Mouse (Mus musculus) heart, postnatal 4 days (tissue): ENCODE data around the gene Igsf21. TPM values are rescaled to one million over a fixed set of nuclear protein-coding genes. Genes with fewer than 3 reads are reported as not detected.

Source experiments
- DNase-seq: peaks from one replicate; pipeline ENCODE4 v3.0.0; 2021
- total RNA-seq, 2 experiments: library from RNA; stranded (reverse); gene quantifications; 2 replicates each; pipeline ENCODE4 v1.2.3; 2021

Igsf21 gene
- total RNA-seq, 2 experiments from 2014 or later: 0.14 to 0.20 TPM

DNA sequence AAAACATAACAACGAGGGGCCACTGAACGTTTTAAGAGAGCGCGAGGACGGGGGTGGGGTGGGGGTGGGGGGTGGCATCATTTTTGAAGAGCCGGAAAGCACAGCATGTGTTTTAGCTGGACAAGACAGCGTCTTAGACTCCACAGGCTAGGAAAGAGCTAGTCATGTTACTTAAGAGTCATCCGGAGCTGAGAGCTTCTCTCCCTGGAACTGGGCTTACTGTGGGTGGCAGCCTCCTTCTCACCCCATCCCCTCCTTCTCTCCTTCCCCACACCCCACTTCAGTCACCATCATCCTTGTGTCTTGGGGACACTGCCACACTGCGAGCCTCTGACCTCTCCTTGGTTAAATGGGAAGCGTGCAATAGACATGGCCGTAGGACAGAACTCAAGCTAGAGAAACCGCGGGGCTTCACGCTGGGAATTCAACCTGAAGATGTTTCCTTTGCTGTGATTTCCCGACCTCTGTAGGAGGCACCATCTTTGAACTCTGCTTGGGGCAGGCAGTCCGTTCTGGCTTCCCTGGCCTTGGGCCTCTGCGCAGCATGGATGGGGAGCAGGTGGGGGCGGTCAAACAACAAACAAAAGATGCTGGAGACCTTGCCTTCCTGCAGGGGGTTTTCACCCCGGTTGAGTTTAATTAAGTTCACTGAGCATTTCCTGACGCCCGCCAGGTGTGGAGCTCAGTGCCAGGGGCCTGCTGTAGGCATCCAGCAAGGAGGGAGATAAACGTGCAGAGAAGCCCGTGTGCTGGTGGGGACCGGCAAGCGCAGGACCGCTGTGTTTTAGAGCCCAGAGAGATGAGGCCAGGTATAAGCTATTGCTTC lies 207.8 kb downstream of the Igsf21 start:
- no peak for DNase-seq

DNA sequence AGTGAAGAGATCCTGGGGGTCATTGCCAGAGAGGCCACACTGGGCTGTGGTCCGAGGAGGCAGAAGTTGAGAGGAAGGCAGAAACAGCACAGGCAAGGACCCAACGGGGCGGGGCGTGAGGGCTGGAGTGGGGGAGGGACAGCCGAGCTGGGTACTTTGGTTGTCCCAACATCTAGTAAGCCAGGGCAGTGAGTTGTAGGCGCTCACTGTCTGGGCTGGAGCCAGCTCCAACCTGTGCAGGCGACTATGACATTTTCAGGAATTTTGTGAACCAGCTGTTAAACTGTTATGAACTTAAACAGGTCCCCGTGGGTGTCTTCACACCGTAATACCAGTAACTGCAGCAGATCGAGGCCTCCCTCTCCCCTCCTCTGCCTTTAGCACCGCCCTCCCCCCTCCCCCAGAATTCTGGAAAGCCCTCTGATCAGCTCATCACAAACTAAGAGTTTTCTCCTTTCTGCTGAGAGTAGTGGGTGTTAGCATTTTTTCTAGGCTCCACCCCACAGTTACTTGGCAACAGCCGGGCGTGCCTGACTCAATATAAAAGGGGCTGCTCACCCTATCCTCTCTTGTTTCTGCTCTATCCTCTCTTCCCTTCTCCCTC lies 208.7 kb downstream of the Igsf21 start:
- DNase-seq: peak; percentile 27

DNA sequence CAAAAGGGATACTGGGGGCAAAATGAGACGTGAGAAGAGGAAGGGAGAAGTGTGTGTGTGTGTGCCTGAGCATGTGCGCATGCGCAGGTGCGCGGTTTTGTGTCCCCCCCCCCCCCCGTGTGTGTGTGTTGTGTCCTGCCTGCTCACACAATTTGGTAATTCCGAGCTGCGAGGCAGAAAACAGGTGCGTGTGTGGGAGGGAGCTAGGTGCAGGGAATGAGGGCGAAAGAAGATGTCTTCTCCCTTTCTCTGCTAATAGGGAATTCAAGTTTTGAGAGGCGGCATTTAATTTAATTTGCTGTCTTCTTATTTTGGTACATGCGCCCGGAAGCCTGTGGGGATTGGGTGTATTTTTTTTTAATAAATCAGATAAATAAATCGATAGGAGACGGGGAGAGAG lies 211.4 kb downstream of the Igsf21 start:
- no peak for DNase-seq

DNA sequence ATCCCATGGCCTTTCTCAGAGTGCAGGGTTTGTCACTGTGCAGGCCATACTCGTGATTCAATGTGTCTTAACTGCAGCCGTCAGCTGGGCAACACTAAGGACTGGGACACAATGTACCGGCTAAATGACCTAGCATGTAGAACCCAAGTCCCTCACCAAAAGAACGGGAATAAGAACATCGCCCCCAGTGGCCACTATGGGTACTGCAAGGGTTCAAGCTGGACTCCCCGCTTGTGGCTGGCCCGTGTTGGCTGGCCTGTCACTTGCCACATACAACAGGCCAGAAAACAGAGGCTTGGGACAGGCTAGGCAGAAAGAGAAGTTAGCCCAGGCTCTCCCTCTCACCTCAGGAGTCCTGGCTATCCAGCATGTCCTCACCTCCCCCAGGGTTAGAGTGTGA lies 213.2 kb downstream of the Igsf21 start:
- peak; percentile 53 for DNase-seq

DNA sequence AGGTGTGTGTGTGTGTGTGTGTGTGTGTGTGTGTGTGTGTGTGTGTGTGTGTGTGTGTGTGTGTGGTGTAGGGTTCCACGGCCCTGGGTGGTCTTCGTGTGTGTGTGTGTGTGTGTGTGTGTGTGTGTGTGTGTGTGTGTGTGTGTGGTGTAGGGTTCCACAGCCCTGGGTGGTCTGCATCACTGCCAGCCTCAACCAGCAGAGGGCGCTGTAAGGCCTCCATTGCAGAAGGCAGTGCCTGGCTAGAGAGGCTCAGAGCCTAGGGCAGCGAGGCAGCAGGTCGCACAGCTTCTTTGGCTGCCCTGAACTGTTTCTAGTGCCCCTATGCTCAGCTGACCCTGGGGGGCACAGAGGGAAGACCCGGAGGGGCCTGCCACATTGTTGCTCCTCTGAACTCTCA lies 216.2 kb downstream of the Igsf21 start:
- DNase-seq: peak; percentile 56

DNA sequence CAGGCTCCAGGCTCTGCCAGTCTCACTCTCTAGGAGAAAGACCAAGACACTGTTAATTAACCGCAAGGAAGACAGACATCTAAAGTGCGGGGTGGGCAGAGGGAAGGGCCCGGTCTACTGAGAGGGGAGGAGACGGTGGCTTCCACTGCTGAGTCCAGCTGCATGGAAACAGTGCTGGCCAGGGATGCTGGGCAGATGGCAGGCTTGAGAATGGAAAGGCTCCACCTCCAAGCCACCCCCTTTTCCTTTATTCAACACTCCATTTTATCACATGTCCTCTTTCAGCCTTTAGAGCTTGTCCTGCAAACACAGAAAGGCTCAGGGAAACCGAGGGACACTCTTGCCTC lies 216.6 kb downstream of the Igsf21 start:
- DNase-seq: no peak

DNA sequence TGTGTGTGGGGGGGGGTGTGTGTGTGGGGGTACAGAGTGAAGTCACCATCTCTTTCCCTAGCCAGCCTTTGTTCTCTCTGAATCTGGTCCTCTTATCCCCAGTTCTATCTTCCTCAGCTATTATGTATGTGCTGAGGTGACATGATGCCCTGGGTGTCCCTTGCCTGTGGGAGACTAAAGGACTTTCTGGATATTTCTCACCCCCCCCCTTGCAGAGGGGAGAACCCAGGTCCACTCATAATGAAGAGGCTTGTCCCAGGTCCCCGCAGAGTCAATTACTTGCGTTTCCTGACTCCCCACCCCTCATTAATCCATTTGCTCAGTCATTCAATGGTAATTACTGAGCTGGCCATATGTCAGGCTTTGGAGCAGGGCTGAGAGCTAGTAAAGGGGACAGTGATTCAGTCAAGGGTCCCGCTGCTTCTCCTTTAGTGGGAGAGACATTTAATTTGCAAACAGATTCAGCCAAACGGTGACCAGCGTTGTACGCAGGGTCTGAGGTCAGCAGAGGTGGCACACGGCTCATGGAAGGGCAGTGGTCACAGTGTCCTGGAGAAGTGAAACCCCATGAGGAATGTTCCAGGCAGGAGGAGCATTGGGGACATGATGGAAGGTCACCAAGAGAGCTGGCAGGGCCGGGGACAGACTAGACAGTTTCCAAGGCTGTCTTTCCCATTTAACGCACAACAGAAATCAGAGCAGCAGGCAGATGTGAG lies 217.1 kb downstream of the Igsf21 start:
- no peak for DNase-seq

DNA sequence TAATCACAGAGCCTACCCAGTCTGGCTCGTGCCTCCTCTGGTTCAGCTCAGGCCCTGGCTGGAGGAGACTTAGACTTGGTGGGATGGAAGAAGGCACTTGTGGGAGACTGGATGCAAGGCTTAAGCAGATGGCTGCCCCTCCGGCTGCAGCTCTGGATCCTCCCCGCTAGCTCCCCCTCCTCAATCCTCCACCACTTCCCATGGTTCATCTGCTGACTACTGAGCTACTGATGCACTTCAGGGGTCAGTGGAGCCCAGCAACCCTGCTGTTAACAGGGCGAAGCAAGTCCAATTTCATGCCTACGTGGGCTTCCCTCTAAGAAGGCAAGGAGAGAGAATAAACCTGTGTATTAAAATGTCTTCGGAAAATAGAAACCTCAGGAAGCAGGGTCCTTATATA lies 222.8 kb downstream of the Igsf21 start:
- DNase-seq: no peak

DNA sequence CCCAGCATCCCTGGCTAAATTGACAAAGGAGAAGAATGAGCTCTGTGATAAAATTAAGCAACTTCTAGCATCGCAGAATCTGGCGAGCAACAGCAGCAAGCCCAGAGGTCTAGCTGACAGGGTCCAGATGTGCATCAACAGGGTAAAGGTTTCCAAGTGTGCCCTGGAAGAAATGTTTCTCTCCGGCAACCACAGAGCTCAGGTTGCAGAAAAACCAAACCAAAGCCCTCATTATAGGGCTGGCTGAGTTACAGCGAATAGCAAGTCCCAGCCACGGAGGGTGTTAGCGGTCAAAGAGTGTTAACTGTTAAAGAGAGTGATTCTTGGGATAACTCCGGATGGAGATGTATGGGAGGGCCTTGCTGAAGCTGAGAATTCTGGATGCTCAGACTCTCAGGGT lies 230.7 kb downstream of the Igsf21 start:
- no peak for DNase-seq

DNA sequence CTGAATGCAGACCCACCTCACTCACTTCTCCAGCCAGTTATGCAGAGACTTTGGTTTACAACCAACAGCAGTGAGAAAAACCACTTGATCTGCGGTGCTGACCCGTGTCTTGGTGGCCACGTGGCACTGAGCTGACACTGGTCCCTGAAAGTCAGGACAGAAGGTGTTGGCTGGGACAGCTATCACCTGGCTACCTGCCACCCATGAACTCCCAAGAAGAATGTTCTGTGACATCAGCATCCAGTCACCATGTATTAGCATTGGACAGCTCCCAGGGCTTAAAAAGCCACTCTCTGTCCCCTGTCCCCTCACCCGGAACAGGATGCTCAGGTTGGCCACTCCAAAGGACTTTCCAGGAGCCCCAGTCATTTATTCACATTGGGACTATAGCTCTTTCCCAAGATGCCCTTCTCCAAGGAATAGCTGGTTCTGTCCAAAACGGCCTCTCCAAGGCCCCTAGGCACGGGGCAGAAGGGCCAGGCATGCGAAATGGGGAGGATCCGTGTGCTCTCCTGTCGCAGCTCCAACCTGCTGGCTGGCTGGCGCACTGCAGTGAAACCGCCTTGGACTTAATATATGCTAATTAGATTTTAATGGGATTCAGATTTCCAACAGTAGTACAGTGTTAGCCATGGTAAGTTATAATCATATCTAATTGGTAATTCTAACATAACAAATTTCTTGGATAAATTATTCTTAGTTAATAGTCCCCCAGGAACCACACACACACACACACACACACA lies 235.7 kb downstream of the Igsf21 start:
- no peak for DNase-seq

DNA sequence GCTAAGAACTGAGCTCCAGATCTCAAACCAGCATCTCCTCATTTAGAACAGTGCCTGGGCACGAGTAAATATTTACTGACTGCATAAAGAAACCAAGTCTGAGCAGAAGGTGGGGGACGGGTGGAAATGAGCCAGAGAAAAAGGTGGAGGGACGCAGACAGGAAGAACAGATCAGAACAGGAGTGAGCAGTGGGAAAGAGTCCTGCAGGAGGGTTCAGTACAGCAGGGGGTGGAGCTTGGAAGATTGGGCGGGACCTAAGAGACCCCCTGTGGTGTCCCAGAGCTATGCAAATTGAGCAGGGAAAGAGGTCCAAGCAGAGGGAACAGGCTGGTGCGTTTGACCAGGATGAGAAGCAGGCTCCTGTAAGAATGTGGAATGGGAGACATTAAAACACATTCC lies 241.7 kb downstream of the Igsf21 start:
- no peak for DNase-seq

DNA sequence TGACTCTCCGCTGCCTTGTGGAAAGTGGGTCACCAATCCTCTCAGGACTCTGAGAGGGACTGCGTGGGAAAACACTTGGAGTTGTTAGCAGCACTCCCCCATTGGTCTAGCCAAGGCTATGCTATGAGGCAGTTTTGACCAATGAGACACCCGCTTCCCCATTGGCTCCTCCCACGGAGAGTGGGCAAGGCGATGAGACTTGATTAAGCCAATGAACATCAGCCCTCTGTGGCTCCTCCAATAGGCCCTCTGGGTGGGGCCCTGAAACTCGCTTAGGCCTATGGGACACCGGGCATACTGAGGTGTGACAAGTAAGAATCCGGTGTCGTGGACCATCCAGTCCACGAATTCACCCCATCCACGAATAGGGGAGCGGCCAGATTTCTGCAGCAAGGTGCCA lies 242.4 kb downstream of the Igsf21 start:
- no peak for DNase-seq

DNA sequence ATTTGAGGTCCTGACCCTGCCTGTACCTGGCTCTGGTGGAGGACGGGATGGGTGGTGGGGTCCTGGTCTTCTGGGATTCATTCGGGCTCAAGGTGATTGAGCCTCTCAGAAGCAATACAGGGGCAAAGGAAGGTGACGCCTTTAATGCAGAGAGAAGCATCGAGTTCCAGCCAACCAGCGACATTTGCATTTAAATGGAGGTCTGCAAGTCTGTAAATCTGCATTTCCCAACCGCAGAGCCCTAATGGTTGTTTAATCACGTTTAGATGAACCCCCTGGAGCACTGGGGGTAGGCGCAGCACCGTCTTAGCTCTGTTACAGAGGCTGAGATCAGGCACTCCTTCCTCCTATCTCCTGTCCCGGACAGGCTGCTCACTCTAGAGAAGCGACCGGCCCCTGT lies 244.5 kb downstream of the Igsf21 start:
- DNase-seq: no peak

DNA sequence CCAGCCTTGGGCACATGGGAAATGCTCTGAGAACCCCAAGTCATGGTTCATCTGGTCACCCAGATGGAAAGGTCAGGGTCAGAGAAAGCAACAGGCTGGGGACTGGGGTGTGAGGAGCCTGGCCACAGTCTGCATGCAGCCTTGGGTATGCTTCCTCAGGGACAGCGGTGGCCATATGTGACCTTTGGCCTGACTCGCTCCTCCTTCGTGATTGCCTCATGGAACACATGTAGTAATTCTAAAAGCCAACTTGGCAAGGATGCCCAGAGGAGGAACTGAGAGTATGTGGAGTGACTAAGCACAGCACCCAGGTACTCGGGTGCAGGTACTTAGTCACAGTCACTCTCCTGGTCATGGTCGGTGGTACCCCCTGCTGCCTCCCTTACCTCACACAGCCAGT lies 245.7 kb downstream of the Igsf21 start:
- no peak for DNase-seq

DNA sequence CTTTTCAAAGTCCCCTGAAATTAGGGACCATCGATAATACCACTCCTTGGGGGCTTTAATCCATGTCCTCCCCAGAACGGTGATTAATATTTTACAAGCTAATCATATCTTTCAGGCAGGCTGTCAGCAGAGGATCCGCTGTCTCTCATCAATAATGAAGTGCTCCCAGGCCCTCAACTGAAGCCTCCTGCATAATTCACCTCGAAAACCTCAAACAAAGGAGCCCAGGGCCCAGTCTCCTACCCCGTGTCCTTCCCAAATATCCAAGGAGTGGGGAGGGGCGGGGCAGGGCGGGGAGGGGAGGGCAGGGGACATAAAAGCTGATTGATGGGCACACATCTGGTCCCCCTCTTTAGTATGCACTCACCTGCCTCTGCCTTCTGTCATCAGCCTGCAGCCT lies 247.6 kb downstream of the Igsf21 start:
- no peak for DNase-seq

DNA sequence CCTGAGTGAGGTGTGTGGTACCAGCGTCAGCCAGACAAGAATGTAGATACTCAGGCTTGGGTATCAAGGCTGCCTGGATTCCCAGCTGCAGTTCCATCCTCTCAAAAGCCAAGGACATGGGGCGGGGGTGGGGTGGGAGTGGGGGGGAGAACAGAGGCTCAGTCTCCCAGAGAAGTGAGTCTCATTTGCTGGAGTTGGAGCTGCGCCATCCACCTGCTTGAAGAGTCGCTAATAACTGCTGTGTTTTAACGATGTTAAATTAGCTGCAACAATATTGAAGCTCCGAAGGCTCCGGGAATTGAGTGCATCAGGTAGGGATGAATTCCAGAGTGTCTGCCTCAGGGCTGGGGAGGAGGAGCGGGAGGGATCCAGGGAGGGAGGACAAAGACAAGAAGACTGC lies 250.9 kb downstream of the Igsf21 start:
- DNase-seq: no peak

DNA sequence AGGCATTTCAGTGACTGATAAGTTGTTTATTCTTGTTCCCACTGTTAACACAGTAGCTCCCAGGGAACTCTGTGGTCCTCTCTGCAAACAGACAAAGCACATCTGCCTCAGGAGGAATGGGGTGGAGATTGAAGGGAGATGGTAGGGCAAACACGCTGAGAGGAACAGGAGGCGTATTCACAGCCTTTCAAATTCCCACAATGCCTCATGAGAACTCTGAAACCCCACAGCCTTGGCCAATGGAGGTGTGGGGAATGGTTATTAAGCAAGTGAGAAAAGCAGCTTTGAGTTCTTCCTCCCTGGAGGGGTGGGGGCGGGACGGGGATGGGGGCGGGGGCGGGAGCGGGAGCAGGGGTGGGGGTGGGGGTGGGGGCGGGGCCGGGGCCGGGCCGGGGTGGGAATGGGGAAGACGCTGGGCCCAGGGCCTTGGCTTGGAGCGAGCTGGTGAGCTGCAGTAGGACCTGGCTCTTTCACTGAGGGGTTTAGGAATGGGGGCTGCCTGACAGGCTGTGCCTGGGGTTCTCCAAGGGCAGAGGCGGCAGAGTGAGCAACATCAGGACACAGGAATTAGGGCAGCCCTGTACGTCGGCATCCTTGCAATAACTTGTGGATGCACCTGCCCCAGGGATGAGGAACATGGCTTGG lies 253.4 kb downstream of the Igsf21 start:
- DNase-seq: no peak

DNA sequence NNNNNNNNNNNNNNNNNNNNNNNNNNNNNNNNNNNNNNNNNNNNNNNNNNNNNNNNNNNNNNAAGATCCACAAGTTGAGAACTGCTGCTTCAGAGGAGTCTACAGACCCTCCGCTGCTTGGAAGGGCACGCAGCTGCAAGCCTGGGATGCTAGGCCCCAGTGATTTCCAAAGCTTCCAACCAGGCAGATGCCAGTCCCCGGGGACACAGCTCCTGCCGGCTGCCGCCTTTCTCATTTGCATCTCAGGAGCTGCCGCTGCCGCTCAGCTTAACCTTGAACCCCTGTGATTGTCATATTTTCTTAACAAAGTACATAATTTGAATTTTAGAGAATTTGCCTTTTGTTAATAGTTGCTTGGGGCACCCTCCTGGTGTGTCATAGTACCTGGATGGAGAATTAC lies 259.7 kb downstream of the Igsf21 start:
- no peak for DNase-seq

DNA sequence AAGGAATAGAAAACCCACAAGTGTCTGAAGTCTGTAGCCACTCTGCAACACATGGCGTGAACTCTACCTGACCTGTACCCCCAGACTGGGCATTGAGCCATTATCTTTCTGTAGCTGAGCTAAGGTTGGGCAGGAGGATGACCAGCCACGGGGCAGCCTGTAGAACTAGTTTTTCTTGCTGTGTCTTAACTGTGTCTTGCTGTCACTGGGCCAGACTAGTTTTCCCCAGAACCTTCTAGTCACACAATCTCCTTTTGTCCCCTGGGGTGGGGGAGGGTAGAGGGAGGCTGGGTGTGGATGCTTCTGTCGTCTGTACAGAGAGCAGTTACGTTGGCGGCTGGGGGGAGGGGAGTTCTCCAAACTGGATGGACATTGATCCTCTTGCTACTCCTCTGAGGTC lies 267.9 kb downstream of the Igsf21 start:
- no peak for DNase-seq

DNA sequence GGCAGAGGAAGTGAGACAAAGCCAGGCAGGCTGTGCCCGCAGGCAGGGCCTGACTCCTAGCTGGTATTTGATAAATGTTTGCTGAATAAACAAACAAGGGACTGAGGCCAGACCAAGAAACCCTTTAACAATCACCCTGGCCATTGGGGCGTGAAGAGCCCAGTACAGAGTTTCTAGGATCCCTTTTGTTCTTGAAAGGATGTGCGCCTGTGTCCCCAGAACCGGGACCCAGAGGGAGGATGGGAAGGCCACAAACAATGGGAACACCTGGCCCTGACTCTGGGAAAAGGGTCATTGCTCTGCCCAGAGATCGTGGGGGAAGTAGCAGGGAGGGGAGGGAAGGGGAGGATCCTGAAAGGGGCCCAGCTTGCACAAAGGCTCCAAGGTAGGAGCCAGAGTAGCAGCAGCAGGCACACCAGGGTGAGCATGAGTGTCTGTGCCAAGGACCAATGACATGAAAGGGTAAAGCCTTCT lies 269.2 kb downstream of the Igsf21 start:
- DNase-seq: no peak
